11 mouse cellular contexts compared by ENCODE assay signal in the genomic region with DNA sequence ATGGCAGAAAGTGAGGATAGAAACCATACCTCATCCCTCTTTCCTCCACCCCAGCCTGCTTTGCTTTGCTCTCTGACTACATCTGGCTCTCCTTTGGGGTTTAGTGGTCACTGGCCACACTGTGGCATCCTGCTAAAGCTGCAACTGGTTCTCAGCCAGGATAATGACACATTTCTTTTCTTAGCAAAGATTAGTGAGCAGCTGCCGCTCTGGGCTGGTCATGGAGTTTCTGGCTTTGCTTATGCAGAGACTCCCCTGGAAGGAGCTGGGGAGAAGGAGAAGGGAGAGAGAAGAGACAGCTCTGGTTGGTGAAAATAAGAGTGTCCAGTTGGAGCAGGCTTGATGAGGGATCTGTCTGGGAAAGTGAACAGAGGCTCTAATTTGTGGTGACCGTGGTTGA. TPM values are rescaled to one million over a fixed set of nuclear protein-coding genes. Genes with fewer than 3 reads are reported as not detected.
DNase-seq lines count a peak whose midpoint lies in the region; ATAC-seq and TF ChIP-seq lines count a peak whose summit lies in the region.
"Had no signal": no experiment of that assay in that cellular context is flagged by ENCODE, and none has a peak within 500 bp of the region (broad histone marks: within the 10 kb centered on the region; RNA-seq: fewer than 3 reads in every experiment).

No protein-coding gene starts in this region.

- H3K4me2 ChIP-seq in myocyte (ENCODE audit: low read depth) = peak overlapping the region; percentile 74

- H3K36me3 ChIP-seq in myocyte (ENCODE audit: control insufficient read depth, insufficient read depth) = peaks cover 14% of the 10 kb centered on the region

- no peaks in the 10 kb centered on the region for H3K27me3 ChIP-seq in myocyte (ENCODE audit: control insufficient read depth, insufficient read depth, insufficient read length)

- intact Hi-C loops in left cerebral cortex, adult 2 months (cut with DNase I) = no loop called here

- no peak overlapping the region for H3ac ChIP-seq in myocyte (ENCODE audit: control insufficient read depth, insufficient read length)

- no peak overlapping the region for H3K27ac ChIP-seq in left cerebral cortex, adult 2 months
- H3K27ac ChIP-seq: kidney, postnatal 0 days had no signal

- ATAC-seq in common myeloid progenitor, adult 5-6 weeks (replicated peaks; ENCODE audit: low read depth, poor library complexity, severe bottlenecking) = peak; percentile 39; the same call in 1 of the 2 replicates

- H3K79me2 ChIP-seq in myocyte (ENCODE audit: control insufficient read depth, insufficient read depth) = no peaks in the 10 kb centered on the region

- TF ChIP-seq CTCF in left cerebral cortex, adult 2 months (IDR thresholded peaks at IDR 0.05) = no peak

- DNase-seq in cerebellum, postnatal 25 days = peak; percentile 18 to 20
- DNase-seq in cerebellum, adult 9-10 months = no peak
- peak; percentile 57 to 63 for DNase-seq in heart, adult 9 months (ENCODE audit: low spot score in 2 of 2)
- no peak for DNase-seq in adrenal gland, postnatal 25 days
- no peak for DNase-seq in left cerebral cortex, adult 2 months (ENCODE audit: extremely low spot score in 1 of 2, low spot score in 2 of 2)
- DNase-seq in layer of hippocampus, adult 18-20 months (ENCODE audit: low spot score in 2 of 2) = no peak
- DNase-seq: left cerebral cortex, postnatal 4 days; lung, postnatal 14 days had no signal

- no peak for TF ChIP-seq POLR2A in myocyte (IDR thresholded peaks at IDR 0.05; ENCODE audit: insufficient read length, low read depth)

- no peak overlapping the region for H3K4me3 ChIP-seq in myocyte
- H3K4me3 ChIP-seq in left cerebral cortex, adult 2 months = no peak overlapping the region

TF ChIP-seq in myocyte, 11 proteins besides CTCF, POLR2A, EP300 and RAD21:
- TF ChIP-seq TCF12 (IDR thresholded peaks at IDR 0.05; ENCODE audit: insufficient read depth, poor library complexity, severe bottlenecking) (peak; percentile 40), MYOG (IDR thresholded peaks at IDR 0.05; ENCODE audit: control insufficient read depth in 1 of 3, insufficient read depth in 1 of 3, insufficient read length in 2 of 3, low read depth in 2 of 3) (peak in 2 of 3 experiments; percentile 77 to 93), SRF (IDR thresholded peaks at IDR 0.05; ENCODE audit: control insufficient read depth, insufficient read length, low read depth) (no peak), POLR2AphosphoS2 (IDR thresholded peaks at IDR 0.05; ENCODE audit: insufficient read length, low read depth) (no peak), REST (IDR thresholded peaks at IDR 0.05; ENCODE audit: insufficient read depth, insufficient read length) (no peak), MAX (IDR thresholded peaks at IDR 0.05; ENCODE audit: low read depth) (no peak), MYOD1 (IDR thresholded peaks at IDR 0.05; ENCODE audit: control insufficient read depth in 1 of 3, insufficient read length in 2 of 3, low read depth in 2 of 3) (peak; percentile 41 to 84 (median 66)), USF1 (IDR thresholded peaks at IDR 0.05; ENCODE audit: low read depth) (no peak), CEBPB (IDR thresholded peaks at IDR 0.05; ENCODE audit: insufficient read depth, poor library complexity, severe bottlenecking) (no peak), TCF3 (IDR thresholded peaks at IDR 0.05; ENCODE audit: insufficient read length, low read depth) (no peak), E2F4 (IDR thresholded peaks at IDR 0.05; ENCODE audit: insufficient read depth) (no peak)

RNA-seq across cellular contexts. Expression of a gene that starts 50.8 kb away (rescaled TPM):
- total RNA-seq in common myeloid progenitor, adult 5-6 weeks (2017) = 2.5 and 3.0 TPM in 2 replicates
- polyA plus RNA-seq in myocyte (2012; fragmentation: generic; extraction: Trizol) = 22.3 TPM
- total RNA-seq in adrenal gland, postnatal 25 days (2021) = 4.6 and 5.1 TPM in 2 replicates
- total RNA-seq in left cerebral cortex, adult 2 months (2021) = 10 to 100 TPM; 11.4 to 16.4 TPM
- 10 to 100 TPM; 10.0 to 12.0 TPM for total RNA-seq in layer of hippocampus, adult 18-20 months (2021)

RNA-seq across cellular contexts. Expression of a gene that starts 56.7 kb away (rescaled TPM):
- 3.9 and 7.0 TPM in 2 replicates for total RNA-seq in common myeloid progenitor, adult 5-6 weeks (2017)
- polyA plus RNA-seq in myocyte (2012; fragmentation: generic; extraction: Trizol) = 14.6 TPM
- total RNA-seq in adrenal gland, postnatal 25 days (2021) = 15.3 and 16.2 TPM in 2 replicates
- total RNA-seq in left cerebral cortex, adult 2 months (2021) = 10 to 100 TPM; 53.9 to 57.3 TPM
- total RNA-seq in layer of hippocampus, adult 18-20 months (2021) = 10 to 100 TPM; 27.4 to 31.3 TPM

Comparison
In these comparisons a context has a peak if more than half of its experiments do, and no peak if none do; other contexts are left out.
1. DNase-seq: peak in cerebellum, postnatal 25 days (2 of 2) and heart, adult 9 months (2 of 2); none in cerebellum, adult 9-10 months (single experiment), adrenal gland, postnatal 25 days (single experiment), left cerebral cortex, adult 2 months (0 of 2) and layer of hippocampus, adult 18-20 months (0 of 2).